Mouse (Mus musculus) myocyte (in vitro differentiated cells): ENCODE data around the gene Ccdc93.

Experiments
- CEBPB ChIP-seq: IDR thresholded peaks from 2 replicates; pipeline ENCODE4 v1.6.1; 2011; ENCODE audit warnings: mild to moderate bottlenecking, moderate library complexity; ENCODE audit not compliant: poor library complexity, insufficient read depth, severe bottlenecking
- MYOG ChIP-seq, 3 experiments: IDR thresholded peaks; one replicate each; pipeline ENCODE4 v1.6.1; 2011; ENCODE audit warnings: control low read depth in 2 of 3, low read depth in 2 of 3, mild to moderate bottlenecking in 2 of 3; ENCODE audit not compliant: insufficient read length in 2 of 3, control insufficient read depth in 1 of 3, insufficient read depth in 1 of 3
- TCF3 ChIP-seq: IDR thresholded peaks from one replicate; pipeline ENCODE4 v1.6.1; 2011; ENCODE audit warnings: low read depth, control low read depth; ENCODE audit not compliant: insufficient read length
- USF1 ChIP-seq: IDR thresholded peaks from one replicate; pipeline ENCODE4 v1.6.1; 2011; ENCODE audit warnings: low read depth, mild to moderate bottlenecking, control low read depth, moderate library complexity

- TF ChIP-seq TCF3 = no peak
- no peak for TF ChIP-seq USF1
- TF ChIP-seq MYOG (IDR thresholded peaks at IDR 0.05; ENCODE audit: control insufficient read depth in 1 of 3, insufficient read depth in 1 of 3, insufficient read length in 2 of 3, low read depth in 2 of 3) = no peak
- no peak for TF ChIP-seq CEBPB
Observed at GRCm38 (mm10) chr1:121389574-121389973, 41.3 kb upstream of the Ccdc93 start.
